Comparison of ENCODE assay signal across 8 mouse cellular contexts in genomic region chr8:124286461-124287124, GRCm38 (mm10). TPM values are rescaled to one million over a fixed set of nuclear protein-coding genes. Genes with fewer than 3 reads are reported as not detected.
DNase-seq lines count a peak whose midpoint lies in the region; ATAC-seq and TF ChIP-seq lines count a peak whose summit lies in the region.
"Had no signal": no experiment of that assay in that cellular context is flagged by ENCODE, and none has a peak within 500 bp of the region (broad histone marks: within the 10 kb centered on the region; RNA-seq: fewer than 3 reads in every experiment).

No protein-coding gene starts in this region.

- H3K4me2 ChIP-seq in lung, embryonic 14.5 days: no peak overlapping the region
- H3K4me2 ChIP-seq in embryonic facial prominence, embryonic 14.5 days (ENCODE audit: low read depth, low read length): no peak overlapping the region
- H3K4me2 ChIP-seq in liver, embryonic 14.5 days (ENCODE audit: low read depth): no peak overlapping the region
- H3K4me2 ChIP-seq: heart, embryonic 15.5 days had no signal

- H3K4me1 ChIP-seq in lung, embryonic 14.5 days (ENCODE audit: insufficient read depth): peaks cover 14% of the 10 kb centered on the region
- H3K4me1 ChIP-seq in embryonic facial prominence, embryonic 14.5 days (ENCODE audit: control insufficient read depth, insufficient read depth, low read length): peaks cover 47% of the 10 kb centered on the region
- H3K4me1 ChIP-seq in liver, embryonic 14.5 days (replicated peaks; ENCODE audit: control insufficient read depth in 2 of 2, insufficient read depth in 2 of 2, low read length in 1 of 2): peaks cover 0 to 3% of the 10 kb centered on the region in 2 experiments; a peak in 1 of 4 replicates

- intact Hi-C loops in gastrocnemius, postnatal 14 days (cut with DNase I; ENCODE audit: low total_unique reads): loop anchor here (10.0 kb wide), 1 partner anchor 52 kb away; the partner anchor contains the start of gene Galnt2

- no peaks in the 10 kb centered on the region for H3K36me3 ChIP-seq in lung, embryonic 14.5 days (ENCODE audit: insufficient read depth)
- H3K36me3 ChIP-seq in embryonic facial prominence, embryonic 14.5 days (ENCODE audit: control insufficient read depth, insufficient read depth, low read length): no peaks in the 10 kb centered on the region
- H3K36me3 ChIP-seq in liver, embryonic 14.5 days (replicated peaks; ENCODE audit: control insufficient read depth, insufficient read depth, low read depth): no peaks in the 10 kb centered on the region
- H3K36me3 ChIP-seq: heart, embryonic 15.5 days had no signal

- peak; percentile 50 for TF ChIP-seq CTCF in lung, embryonic 14.5 days (IDR thresholded peaks at IDR 0.05; ENCODE audit: low read depth)
- peak; percentile 53 for TF ChIP-seq CTCF in liver, embryonic 14.5 days (IDR thresholded peaks at IDR 0.05; ENCODE audit: low read depth)

- H3K27ac ChIP-seq in lung, embryonic 14.5 days (ENCODE audit: low read depth): no peak overlapping the region
- no peak overlapping the region for H3K27ac ChIP-seq in embryonic facial prominence, embryonic 14.5 days (replicated peaks; ENCODE audit: low read depth, low read length)
- no peak overlapping the region for H3K27ac ChIP-seq in liver, embryonic 14.5 days
- H3K27ac ChIP-seq: heart, embryonic 15.5 days had no signal

- H3K9me3 ChIP-seq in lung, embryonic 14.5 days (ENCODE audit: low read depth, low read length): no peaks in the 10 kb centered on the region
- no peaks in the 10 kb centered on the region for H3K9me3 ChIP-seq in embryonic facial prominence, embryonic 14.5 days (ENCODE audit: control insufficient read depth, low read length)
- no peaks in the 10 kb centered on the region for H3K9me3 ChIP-seq in liver, embryonic 14.5 days (ENCODE audit: control insufficient read depth, low read length)
- H3K9me3 ChIP-seq: heart, embryonic 15.5 days had no signal

- H3K4me3 ChIP-seq in lung, embryonic 14.5 days (ENCODE audit: low read depth, low read length): no peak overlapping the region
- H3K4me3 ChIP-seq in embryonic facial prominence, embryonic 14.5 days (ENCODE audit: low read depth, low read length): no peak overlapping the region
- no peak overlapping the region for H3K4me3 ChIP-seq in liver, embryonic 14.5 days (ENCODE audit: insufficient read depth in 1 of 2, low read depth in 2 of 2, low read length in 2 of 2)
- H3K4me3 ChIP-seq: heart, embryonic 15.5 days had no signal

- no peak for ATAC-seq in lung, embryonic 14.5 days (ENCODE audit: insufficient read depth)
- ATAC-seq in embryonic facial prominence, embryonic 14.5 days (ENCODE audit: low read depth): peak; percentile 58; the same call in 1 of the 2 replicates
- no peak for ATAC-seq in liver, embryonic 14.5 days (ENCODE audit: insufficient read depth)

- H3K27me3 ChIP-seq in lung, embryonic 14.5 days (ENCODE audit: insufficient read depth, low read length): no peaks in the 10 kb centered on the region
- H3K27me3 ChIP-seq in embryonic facial prominence, embryonic 14.5 days (replicated peaks; ENCODE audit: control insufficient read depth, insufficient read depth, low read length): no peaks in the 10 kb centered on the region
- H3K27me3 ChIP-seq in liver, embryonic 14.5 days (ENCODE audit: control insufficient read depth, insufficient read depth, low read length): no peaks in the 10 kb centered on the region
- H3K27me3 ChIP-seq: heart, embryonic 15.5 days had no signal

- DNase-seq in lung, embryonic 14.5 days: peak; percentile 37
- DNase-seq in lung, postnatal 36 days: no peak
- peak; percentile 82 for DNase-seq in embryonic facial prominence, embryonic 14.5 days (ENCODE audit: low spot score)
- DNase-seq in liver, embryonic 14.5 days (ENCODE audit: low read depth in 3 of 3, low spot score in 3 of 3): no peak
- peak; percentile 36 for DNase-seq in telencephalon, adult 2 months (ENCODE audit: low read depth, low spot score)
- no peak for DNase-seq in gastrocnemius, postnatal 4 days (ENCODE audit: low spot score in 2 of 2)
- no peak for DNase-seq in gastrocnemius, postnatal 14 days

- H3K9ac ChIP-seq in lung, embryonic 14.5 days: no peak overlapping the region
- H3K9ac ChIP-seq in embryonic facial prominence, embryonic 14.5 days (ENCODE audit: low read depth, low read length): no peak overlapping the region
- H3K9ac ChIP-seq in liver, embryonic 14.5 days (replicated peaks): no peak overlapping the region
- H3K9ac ChIP-seq: heart, embryonic 15.5 days had no signal

- 55% methylated on average over 4 of the region's 4 CpGs for WGBS in lung, embryonic 14.5 days
- WGBS in embryonic facial prominence, embryonic 14.5 days: 57% methylated on average over 4 of the region's 4 CpGs
- 57% methylated on average over 4 of the region's 4 CpGs for WGBS in liver, embryonic 14.5 days (ENCODE audit: insufficient replicate concordance)

- no peak for TF ChIP-seq EP300 in liver, embryonic 14.5 days (IDR thresholded peaks at IDR 0.05; ENCODE audit: low read depth)

RNA-seq across cellular contexts. Expression of gene Galnt2, which starts 55.4 kb away (rescaled TPM):
- 66.8 and 67.2 TPM in 2 replicates for polyA plus RNA-seq in lung, embryonic 14.5 days (2014; fragmentation: Nextera tagmentation; extraction: Ambion mirVana)
- polyA plus RNA-seq in embryonic facial prominence, embryonic 14.5 days (2014; fragmentation: Nextera tagmentation; extraction: Ambion mirVana): 66.1 and 70.0 TPM in 2 replicates
- 3.7 and 6.6 TPM in 2 replicates for polyA plus RNA-seq in liver, embryonic 14.5 days (2012; rRNA removed)
- polyA plus RNA-seq in liver, embryonic 14.5 days (2014; fragmentation: Nextera tagmentation; extraction: Ambion mirVana): 19.2 and 21.5 TPM in 2 replicates
- total RNA-seq in gastrocnemius, postnatal 4 days (2021): 10 to 100 TPM; 47.4 to 54.6 TPM
- 10 to 100 TPM; 30.4 to 32.4 TPM for total RNA-seq in gastrocnemius, postnatal 14 days (2021)

Comparison
In these comparisons a context has a peak if more than half of its experiments do, and no peak if none do; other contexts are left out.
1. DNase-seq: peak in lung, embryonic 14.5 days (single experiment), embryonic facial prominence, embryonic 14.5 days (single experiment) and telencephalon, adult 2 months (single experiment); none in lung, postnatal 36 days (single experiment), liver, embryonic 14.5 days (0 of 3), gastrocnemius, postnatal 4 days (0 of 2) and gastrocnemius, postnatal 14 days (single experiment).